ENCODE assay signal across 24 mouse cellular contexts in the genomic region with DNA sequence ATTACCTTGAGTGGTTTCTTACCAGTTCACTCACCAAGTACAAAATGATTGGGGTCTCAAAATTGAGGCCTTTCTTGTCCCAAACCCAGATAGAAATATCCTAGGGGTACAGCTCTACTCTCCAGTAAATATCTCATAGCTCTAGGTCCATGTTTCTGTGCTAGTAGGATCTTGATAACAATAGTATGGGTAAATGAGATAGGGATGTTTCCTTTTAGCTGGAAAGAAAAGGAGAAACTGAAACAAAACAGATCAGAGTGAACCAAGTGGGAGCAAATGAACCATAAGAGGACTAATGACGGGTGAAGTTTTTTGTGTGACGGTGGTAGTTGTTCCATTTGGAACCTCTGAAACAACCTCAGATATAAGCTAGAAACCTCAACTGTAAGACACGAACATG. TPM values are rescaled to one million over a fixed set of nuclear protein-coding genes. Genes with fewer than 3 reads are reported as not detected.
"Had no signal": no experiment of that assay in that cellular context is flagged by ENCODE, and none has a peak within 500 bp of the region (broad histone marks: within the 10 kb centered on the region; RNA-seq: fewer than 3 reads in every experiment).

No protein-coding gene starts in this region.

- H3K27me3 ChIP-seq: lung, embryonic 15.5 days; midbrain, embryonic 15.5 days; neural tube, embryonic 13.5 days; stomach, embryonic 15.5 days had no signal

- H3K4me2 ChIP-seq: lung, embryonic 15.5 days; midbrain, embryonic 12.5 days; midbrain, embryonic 15.5 days; neural tube, embryonic 13.5 days; stomach, embryonic 15.5 days had no signal

- DNase-seq: kidney, adult 2 months; layer of hippocampus, postnatal 36 days; lung, adult 18-20 months; right cerebral cortex, postnatal 14 days; right cerebral cortex, postnatal 4 days; thymus, postnatal 36 days had no signal

- ATAC-seq: hindbrain, postnatal 0 days; intestine, postnatal 0 days; midbrain, embryonic 15.5 days had no signal

- H3K4me3 ChIP-seq: left cerebral cortex, adult 2 months; lung, embryonic 15.5 days; midbrain, embryonic 12.5 days; midbrain, embryonic 15.5 days; neural tube, embryonic 13.5 days; stomach, embryonic 15.5 days had no signal

- H3K9me3 ChIP-seq: lung, embryonic 15.5 days; midbrain, embryonic 12.5 days; midbrain, embryonic 15.5 days; neural tube, embryonic 13.5 days; stomach, embryonic 15.5 days had no signal

- H3K36me3 ChIP-seq: lung, embryonic 15.5 days; midbrain, embryonic 12.5 days; midbrain, embryonic 15.5 days; neural tube, embryonic 13.5 days; stomach, embryonic 15.5 days had no signal

- H3K9ac ChIP-seq: lung, embryonic 15.5 days; midbrain, embryonic 12.5 days; midbrain, embryonic 15.5 days; neural tube, embryonic 13.5 days; stomach, embryonic 15.5 days had no signal

- H3K27ac ChIP-seq: kidney, postnatal 0 days; macrophage; midbrain, embryonic 12.5 days had no signal

RNA-seq across cellular contexts. Expression of gene E030018B13Rik, which starts 24.4 kb away (rescaled TPM):
- total RNA-seq: hindbrain, postnatal 0 days; layer of hippocampus, adult 8-10 months; layer of hippocampus, postnatal 10 days; layer of hippocampus, postnatal 36 days; left cerebral cortex, adult 2 months; left cerebral cortex, postnatal 10 days; left cerebral cortex, postnatal 36 days; neutrophil, adult 5-6 weeks had no signal
- polyA plus RNA-seq: hindbrain, postnatal 0 days; intestine, postnatal 0 days; kidney, adult 2 months; kidney, postnatal 0 days; limb, embryonic 11.5 days; limb, embryonic 14.5 days; macrophage; midbrain, embryonic 12.5 days; urinary bladder, adult 2 months had no signal
